Mouse (Mus musculus): ENCODE measurements around the gene Arpc5l.

GRCm38 (mm10) chr2:38970057-38970456, 35.1 kb upstream of the Arpc5l start:
- TF ChIP-seq CTCF (IDR thresholded peaks at IDR 0.05; ENCODE audit: low read depth, low read length) = no peak
- TF ChIP-seq POLR2A (IDR thresholded peaks at IDR 0.05; ENCODE audit: borderline replicate concordance, low read depth, low read length) = no peak
